Mouse (Mus musculus) G1E-ER4 (cell line): ENCODE data around the gene Cwh43. TPM values are rescaled to one million over a fixed set of nuclear protein-coding genes. Genes with fewer than 3 reads are reported as not detected.

Experiments
- GATA1 ChIP-seq: IDR thresholded peaks from one replicate; pipeline ENCODE4 v1.8.0; 2012; ENCODE audit warnings: low read length, inconsistent platforms
- polyA plus RNA-seq: library from polyadenylated mRNA; stranded (reverse); fragments of >175 nt; gene quantifications from 2 replicates; pipeline ENCODE4 v1.2.3, GENCODE M21; 2012

Gene Cwh43
- polyA plus RNA-seq, 1 experiment, result not detected

- no peak for TF ChIP-seq GATA1
Observed at GRCm38 (mm10) chr5:73431581-73431980, 25.7 kb downstream of the Cwh43 start.

- TF ChIP-seq GATA1, result no peak
Observed at GRCm38 (mm10) chr5:73432805-73433204, 26.9 kb downstream of the Cwh43 start.

- TF ChIP-seq GATA1, result no peak
Observed at GRCm38 (mm10) chr5:73434764-73435163, 28.9 kb downstream of the Cwh43 start.

GRCm38 (mm10) chr5:73442176-73442575, 36.3 kb downstream of the Cwh43 start:
- no peak for TF ChIP-seq GATA1

- no peak for TF ChIP-seq GATA1
Observed at GRCm38 (mm10) chr5:73450276-73450675, 44.4 kb downstream of the Cwh43 start.

GRCm38 (mm10) chr5:73454502-73455306, 48.8 kb downstream of the Cwh43 start:
- TF ChIP-seq GATA1, result no peak

- TF ChIP-seq GATA1, result no peak
Observed at GRCm38 (mm10) chr5:73455307-73455687, 49.4 kb downstream of the Cwh43 start.

GRCm38 (mm10) chr5:73468462-73469433, 62.9 kb downstream of the Cwh43 start:
- TF ChIP-seq GATA1, result no peak

GRCm38 (mm10) chr5:73474412-73475405, 68.8 kb downstream of the Cwh43 start:
- TF ChIP-seq GATA1, result no peak

- TF ChIP-seq GATA1, result no peak
Observed at GRCm38 (mm10) chr5:73480700-73481099, 74.8 kb downstream of the Cwh43 start, which contains the start of gene Dcun1d4. Gene Dcun1d4 (plus strand): TSS chr5:73481000.

GRCm38 (mm10) chr5:73481401-73481800, 75.5 kb downstream of the Cwh43 start:
- TF ChIP-seq GATA1, result no peak

GRCm38 (mm10) chr5:73484016-73484615, 78.2 kb downstream of the Cwh43 start:
- TF ChIP-seq GATA1, result no peak

GRCm38 (mm10) chr5:73486451-73486850, 80.6 kb downstream of the Cwh43 start:
- TF ChIP-seq GATA1, result no peak

GRCm38 (mm10) chr5:73489915-73490314, 84.0 kb downstream of the Cwh43 start:
- no peak for TF ChIP-seq GATA1
